Mouse (Mus musculus): Measurements from ENCODE around the gene Anks1b. TPM values are rescaled to one million over a fixed set of nuclear protein-coding genes. Genes with fewer than 3 reads are reported as not detected.

Anks1b gene
- total RNA-seq, 2 experiments from 2014 or later = 488 to 500 TPM

DNA sequence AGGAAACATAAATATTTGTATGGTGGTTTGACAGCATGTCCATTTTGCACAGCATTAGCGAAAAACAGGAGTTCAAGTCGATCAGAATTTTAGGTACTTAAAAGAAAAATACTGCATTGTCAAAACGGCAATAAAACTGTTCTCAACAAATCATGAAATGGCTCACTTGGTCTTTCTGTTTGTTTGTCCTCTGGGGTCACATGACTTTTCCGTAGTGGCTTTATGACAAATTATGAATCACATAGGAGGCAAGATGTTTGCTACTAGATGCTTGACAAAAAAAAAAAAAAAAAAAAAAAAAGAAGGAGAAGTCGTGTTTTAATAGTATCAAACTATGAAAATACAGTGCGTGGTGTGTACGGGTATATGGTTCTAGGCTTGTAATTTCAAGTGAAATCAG, 495.7 kb downstream of the Anks1b start:
- no peak for DNase-seq (ENCODE audit: low spot score in 2 of 2)

DNA sequence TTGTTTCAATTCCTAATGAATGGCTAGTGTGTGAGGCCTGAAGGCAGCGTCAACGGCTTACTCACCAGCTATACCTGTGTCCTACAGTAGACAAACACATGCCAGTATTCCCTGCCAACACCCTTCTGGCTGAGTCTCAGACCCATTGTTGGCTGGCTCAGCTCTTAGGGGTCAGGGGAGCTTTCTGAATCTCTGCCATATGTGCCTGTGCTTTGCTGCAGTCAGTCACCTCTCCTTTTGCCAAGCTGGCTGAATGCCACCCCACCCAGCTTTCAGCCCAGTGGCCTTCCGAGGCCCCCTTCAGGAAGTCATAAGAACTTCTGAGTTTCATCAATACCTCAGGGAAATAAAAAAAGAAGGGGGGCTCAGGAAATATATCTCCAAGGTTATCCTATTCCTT, 497.4 kb downstream of the Anks1b start:
- no peak for DNase-seq (ENCODE audit: low spot score in 2 of 2)

DNA sequence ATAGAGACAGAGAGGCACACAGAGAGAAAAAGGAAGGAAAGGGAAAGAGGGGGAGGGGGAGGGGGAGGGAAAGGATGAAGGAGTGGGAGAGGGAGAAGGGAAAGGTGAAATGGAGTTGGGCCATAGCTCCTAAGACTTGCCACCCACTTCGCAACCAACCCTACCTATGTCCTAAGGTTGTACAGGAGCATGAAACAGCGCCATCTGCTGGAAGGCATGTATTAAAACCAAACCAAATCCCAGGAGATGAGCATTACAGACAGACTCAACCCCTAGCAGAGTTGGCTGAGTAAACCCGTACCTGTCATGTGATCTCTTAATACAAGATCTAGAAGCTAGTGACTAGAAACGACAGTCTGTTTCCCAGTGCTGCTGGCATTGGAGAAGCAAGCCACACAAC, 500.2 kb downstream of the Anks1b start:
- peak in 1 of 2 experiments; percentile 36 for DNase-seq (ENCODE audit: low spot score in 2 of 2)

DNA sequence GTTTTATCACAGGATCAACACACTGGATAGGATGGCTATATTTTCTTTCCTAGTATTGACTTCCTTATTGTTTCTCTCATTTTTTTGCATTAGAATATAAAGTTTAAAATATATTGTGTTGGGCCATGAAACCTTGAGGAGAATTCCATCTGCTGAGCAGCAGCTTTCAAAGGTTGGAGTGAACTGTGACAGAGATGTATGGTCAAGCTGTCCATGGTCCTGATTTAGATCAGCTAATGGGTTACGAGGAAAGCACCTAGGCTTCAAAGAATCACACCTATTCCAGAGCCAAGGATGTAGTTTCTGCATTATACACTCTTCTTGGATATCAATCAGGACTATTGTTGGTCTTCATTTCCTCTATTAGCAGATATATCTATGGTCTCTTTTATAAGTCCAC, 503.3 kb downstream of the Anks1b start:
- DNase-seq (ENCODE audit: low spot score in 2 of 2) = no peak

DNA sequence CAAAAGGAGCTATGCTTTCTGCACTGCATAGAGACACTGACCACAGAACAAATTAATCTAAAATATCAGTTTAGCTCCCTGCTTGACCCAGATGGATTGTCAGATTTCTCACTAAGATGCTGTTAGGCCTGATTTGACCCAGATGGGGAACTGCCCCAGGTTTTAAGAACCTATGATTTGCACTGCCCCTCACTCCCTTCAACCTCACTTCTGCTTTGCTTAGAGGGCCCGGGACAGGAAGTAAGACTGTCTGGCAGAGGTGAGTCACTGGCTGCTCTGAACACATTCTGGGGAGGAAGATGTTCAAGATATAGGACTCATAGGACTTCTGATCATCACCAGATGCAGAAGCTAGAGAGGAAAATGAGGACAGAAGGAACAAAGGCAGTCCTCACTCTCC, 506.8 kb downstream of the Anks1b start:
- DNase-seq (ENCODE audit: low spot score in 2 of 2) = no peak

- peak in 1 of 2 experiments; percentile 7 for DNase-seq (ENCODE audit: low spot score in 2 of 2)
Measured at GRCm38 (mm10) chr10:90380704-90381339, 507.5 kb downstream of the Anks1b start.

- DNase-seq (ENCODE audit: low spot score in 2 of 2) = peak in 1 of 2 experiments; percentile 30
Measured at GRCm38 (mm10) chr10:90400382-90400781, 527.1 kb downstream of the Anks1b start.

DNA sequence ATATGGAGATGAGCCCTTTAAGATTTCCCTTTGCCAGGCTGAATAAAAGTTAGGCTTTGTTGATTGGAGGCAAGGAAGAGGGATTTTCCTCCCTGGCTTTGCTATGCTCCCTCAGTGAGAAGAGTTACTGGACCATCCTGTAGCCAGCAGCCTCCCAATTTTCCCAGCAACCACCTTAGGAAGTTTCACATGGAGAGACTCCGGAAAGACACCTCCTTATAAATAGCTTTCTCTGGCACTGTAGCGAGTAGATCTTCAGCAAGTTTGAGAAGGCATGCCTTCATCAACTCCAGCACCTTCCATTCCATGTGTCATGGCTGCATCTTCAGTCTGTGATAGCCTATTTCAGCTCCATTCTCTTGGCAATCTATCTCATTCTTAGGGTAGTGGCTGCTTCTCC, 535.2 kb downstream of the Anks1b start:
- DNase-seq (ENCODE audit: low spot score in 2 of 2) = no peak

DNA sequence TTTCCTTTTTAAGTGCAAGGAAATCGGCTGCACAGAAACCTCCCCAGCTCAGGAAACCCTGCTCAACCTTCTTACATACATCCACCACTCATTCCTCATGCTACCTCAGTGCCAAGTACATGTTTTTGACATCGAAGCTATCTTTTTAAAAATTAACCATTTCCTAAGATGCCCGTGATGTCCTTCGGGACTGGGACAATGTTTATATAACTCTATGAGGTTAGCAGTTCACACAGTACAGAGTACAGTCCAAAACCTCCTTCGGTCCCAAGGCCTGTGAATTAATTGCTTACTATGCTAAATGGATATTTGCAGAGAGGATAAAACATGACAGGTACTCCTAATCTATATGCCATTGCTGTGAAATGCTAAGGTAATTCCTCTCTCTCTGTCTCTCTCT, 558.2 kb downstream of the Anks1b start:
- DNase-seq (ENCODE audit: low spot score in 2 of 2) = no peak

DNA sequence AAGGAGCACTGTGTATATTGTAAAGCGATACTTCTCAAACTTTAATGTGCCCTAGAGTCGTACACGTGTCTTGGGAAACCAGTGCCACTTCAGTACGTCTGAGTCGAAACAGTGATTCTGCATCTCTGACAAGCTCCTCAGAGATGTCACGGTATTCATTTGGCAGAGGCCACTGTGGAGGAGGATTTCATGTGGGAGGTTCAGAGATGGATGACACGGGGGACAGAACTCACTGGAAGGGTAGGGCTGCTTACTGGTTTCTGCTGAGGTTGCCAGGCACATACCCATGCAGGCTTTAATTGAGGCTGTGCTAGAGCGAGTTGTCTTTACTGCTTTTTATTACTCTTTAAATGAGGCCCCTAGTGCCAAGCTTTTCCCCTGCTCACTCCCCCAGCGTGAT, 558.7 kb downstream of the Anks1b start:
- DNase-seq (ENCODE audit: low spot score in 2 of 2) = peak; percentile 41 to 64

DNA sequence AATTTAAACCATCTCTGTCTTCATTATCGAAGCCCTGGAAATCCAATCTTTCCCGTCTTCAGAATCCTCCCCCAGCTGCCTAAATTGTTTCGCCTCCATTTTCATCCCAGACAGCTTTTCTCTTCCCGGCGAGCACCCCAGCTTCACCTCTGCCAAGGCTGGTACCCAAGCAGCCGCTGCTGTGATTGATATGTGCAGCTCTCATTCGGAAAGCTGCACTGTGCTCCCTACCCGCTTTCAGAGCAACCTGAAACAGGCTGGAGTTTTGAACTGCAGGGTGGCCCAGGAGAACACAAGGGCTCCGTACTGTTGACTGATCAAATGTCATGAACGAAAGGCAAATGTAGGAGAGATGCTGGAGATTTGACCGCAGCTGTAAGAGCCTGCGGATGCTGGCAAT, 559.2 kb downstream of the Anks1b start:
- DNase-seq (ENCODE audit: low spot score in 2 of 2) = peak; percentile 20 to 46

DNA sequence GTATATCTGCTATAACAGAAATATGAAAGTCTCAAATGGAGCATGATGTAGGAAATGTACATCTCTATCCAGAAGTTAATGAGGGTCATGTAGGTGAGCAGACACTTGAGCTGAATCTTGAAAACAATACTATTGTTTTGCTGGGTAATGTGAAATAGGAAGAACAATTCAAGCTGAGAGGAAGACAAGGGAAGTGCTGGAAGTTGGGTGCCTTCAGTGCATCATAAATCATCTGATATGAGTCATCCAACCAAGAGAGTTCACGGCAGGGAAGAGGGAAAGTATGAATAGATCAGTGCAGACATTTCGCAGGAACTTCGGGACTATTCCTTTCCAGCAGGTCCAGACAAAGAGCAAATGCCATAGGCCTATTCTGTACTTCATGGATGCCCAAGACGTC, 567.7 kb downstream of the Anks1b start:
- DNase-seq (ENCODE audit: low spot score in 2 of 2) = no peak

- DNase-seq (ENCODE audit: low spot score in 2 of 2) = no peak
Measured at GRCm38 (mm10) chr10:90441656-90442055, 568.3 kb downstream of the Anks1b start.

DNA sequence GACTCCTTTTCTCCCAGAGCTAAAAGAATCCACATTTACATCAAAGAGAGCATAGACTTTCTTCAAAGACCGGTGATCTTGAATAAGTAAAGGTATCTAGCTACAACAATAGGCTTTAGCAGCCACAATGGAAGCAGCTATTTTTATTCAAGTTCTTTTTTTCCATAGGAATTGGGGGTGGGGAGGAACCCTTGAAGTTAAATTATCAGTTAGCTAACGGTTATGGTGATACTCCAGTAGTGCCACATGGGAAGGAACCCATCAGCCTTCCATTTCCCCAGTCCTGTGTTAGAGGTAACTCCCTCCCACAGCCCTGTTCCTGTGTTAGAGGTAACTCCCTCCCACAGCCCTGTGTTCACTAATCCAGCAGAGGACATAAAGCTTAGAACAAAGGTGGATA, 591.6 kb downstream of the Anks1b start:
- DNase-seq (ENCODE audit: low spot score in 2 of 2) = no peak

DNA sequence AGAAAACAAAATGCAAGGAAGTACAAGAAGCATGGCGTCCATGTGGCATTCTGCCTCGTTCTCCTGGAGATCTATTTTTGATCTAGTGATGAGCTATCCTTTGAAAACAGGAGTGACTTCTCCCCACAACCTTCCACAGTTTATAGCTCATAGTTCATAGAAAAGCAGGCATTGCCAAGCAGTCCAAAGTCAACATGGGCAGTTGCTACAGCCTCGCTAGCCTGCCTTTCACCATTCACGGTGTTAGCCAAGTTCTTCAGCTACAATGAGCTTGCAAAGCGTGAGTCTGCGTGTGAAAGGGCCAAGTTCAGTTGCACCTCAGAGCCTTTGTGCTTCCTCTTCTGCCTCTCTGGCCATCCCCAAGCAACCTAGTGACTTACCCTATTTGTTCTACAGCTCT, 592.1 kb downstream of the Anks1b start:
- no peak for DNase-seq (ENCODE audit: low spot score in 2 of 2)

DNA sequence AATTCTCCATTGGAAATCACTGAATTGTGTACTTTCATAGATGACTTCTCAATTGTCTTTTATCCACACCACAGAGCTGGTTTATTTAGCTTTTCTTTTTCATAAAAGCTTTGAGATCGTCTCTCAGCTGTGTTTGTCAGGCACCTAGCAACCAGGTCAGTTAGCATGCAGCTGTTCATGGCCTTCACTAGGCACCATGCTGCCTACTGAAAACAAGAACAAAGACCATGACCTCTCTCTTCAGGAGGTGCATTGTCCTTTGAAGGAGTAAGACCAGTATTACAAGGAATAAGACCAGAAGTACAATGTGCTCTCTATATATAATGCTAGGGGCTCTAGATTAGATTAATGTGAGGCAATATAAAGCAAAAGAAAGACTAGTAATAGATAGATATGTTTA, 594.2 kb downstream of the Anks1b start:
- no peak for DNase-seq (ENCODE audit: low spot score in 2 of 2)

- DNase-seq (ENCODE audit: low spot score in 2 of 2) = peak; percentile 22 to 31
Measured at GRCm38 (mm10) chr10:90493436-90493835, 620.1 kb downstream of the Anks1b start.

GRCm38 (mm10) chr10:90493996-90494642, 620.8 kb downstream of the Anks1b start:
- DNase-seq (ENCODE audit: low spot score in 2 of 2) = no peak

DNA sequence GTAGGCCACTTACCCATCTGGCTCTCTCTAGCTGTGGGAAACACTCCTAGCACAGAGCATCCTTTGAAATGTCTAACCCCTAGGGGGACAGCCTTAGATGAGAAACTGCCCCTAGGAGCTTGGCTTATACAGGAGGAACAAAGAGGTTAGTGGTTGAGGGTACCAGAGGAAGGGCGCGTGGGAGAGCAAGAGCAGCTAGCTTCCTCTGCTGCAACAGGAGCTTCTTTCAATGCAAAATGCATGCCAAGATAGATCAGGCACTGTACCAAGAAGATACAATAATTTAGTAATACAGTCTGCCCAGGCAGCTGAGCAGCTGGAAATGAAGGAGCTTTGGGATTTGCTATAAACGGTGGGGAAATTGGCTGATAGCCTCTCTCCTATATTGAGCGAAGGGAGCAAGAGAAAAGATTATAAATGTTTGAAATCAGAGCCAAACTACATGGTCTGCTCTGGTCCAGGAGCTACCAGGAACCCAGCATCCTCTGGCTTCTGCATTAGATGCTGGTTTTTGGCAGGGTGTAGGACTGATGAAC, 621.7 kb downstream of the Anks1b start:
- peak; percentile 64 to 75 for DNase-seq (ENCODE audit: low spot score in 2 of 2)

DNA sequence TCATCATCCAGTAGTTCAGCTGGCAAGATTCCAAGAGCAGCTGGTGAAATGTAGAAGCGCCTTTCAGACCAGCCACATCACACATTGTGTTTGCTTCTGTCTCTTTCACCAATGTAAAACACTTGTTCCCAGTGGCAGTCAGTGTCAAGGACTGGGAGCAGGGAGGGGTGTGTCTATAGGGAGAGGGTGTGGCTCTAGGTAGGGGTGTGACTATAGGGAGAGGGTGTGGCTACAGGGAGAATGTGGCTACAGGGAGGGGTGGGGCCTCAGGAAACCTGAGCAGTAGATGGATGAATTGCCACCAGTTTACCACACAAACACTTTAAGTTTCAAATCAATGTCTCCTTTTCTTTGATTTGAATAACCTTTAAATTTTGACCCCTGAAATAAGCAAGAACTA, 634.3 kb downstream of the Anks1b start:
- no peak for DNase-seq (ENCODE audit: low spot score in 2 of 2)

GRCm38 (mm10) chr10:90512801-90513200, 639.5 kb downstream of the Anks1b start:
- no peak for DNase-seq (ENCODE audit: low spot score in 2 of 2)

GRCm38 (mm10) chr10:90531813-90532212, 658.5 kb downstream of the Anks1b start:
- no peak for DNase-seq (ENCODE audit: low spot score in 2 of 2)

DNA sequence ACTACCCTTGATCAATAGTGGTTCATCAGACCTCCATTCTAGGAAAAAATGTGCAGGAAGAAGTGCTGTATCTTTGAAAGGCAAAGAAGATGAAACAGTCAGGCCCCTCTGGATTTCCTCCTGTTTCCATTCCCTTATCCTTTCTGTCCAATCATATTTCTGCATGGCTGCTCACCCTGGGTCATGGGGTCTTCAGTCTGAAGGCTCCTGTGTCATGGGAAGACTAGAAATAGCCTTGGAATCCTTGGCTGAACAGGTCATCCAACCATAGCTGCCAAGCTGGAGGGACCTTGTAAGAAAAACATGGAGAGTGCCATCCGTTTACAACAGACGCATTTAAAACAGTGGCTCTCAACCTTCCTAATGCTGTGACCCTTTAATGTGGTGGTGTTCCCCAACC, 662.1 kb downstream of the Anks1b start:
- no peak for DNase-seq (ENCODE audit: low spot score in 2 of 2)
